Mouse (Mus musculus) thymus, postnatal 10 days (tissue): ENCODE results near the gene Smad6.

Experiments used
- DNase-seq, 2 experiments: peaks; one replicate each; pipeline ENCODE4 v3.0.0; 2021; ENCODE audit warnings: low spot score in 2 of 2

Gene Smad6

DNA sequence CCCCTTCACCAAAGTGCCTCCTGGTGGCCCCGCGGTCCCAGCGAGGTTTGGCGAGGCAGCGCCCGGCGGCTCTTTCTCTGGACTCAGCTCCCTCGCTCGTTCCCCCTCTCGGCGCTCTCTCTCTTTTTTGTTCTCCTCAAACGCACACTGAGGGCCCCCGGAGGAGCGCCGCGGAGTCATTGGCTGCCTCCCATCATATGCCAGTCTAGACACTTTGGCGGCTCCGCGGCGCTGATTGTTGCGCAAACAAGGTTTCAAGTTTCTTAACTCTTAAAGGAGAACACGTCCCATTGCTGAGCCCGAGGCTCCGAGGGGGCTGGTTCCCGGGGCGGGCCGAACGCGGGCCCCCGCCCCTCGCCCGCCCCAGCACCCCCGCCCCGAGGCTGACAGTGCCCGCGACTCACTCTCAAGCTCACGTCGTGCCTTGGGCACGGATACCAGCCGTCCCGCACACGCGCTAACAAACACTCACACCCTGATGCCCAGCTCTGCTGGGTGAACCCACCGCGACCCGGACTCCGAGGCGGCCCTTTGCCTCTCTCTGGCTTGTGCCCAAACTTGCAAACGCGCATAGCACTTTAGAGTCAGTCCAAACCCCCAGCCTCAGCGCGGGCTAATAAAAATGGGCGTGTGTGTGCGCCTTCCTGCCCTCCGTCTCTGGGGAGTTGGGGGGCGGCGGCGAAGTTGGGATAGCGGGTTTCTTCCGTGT lies at the start of gene Smad6:
Gene Smad6 (minus strand): TSS at position 207 of the 709 bp plus-strand sequence.
- DNase-seq, result peak; percentile 60 to 68

DNA sequence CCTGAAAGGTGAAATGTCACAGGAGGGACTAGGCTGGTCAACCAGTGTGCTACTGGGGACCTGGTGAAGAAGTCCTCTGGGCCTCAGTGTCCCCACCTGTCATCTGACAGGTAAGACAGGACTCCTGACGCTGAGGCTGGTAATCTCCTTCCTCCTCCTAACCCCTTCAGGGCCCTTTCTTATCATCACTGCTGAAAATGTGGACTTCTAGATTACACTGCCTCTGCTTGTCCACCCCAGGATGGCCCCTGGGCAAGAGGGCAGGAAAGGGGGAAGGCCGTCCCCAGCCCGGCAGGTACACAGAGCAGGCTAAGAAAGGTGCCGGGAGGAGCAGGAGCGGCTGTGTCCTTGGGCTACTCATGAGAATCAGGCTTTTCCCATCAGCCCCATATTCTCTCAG lies 48.8 kb upstream of the Smad6 start:
- DNase-seq, result no peak

DNA sequence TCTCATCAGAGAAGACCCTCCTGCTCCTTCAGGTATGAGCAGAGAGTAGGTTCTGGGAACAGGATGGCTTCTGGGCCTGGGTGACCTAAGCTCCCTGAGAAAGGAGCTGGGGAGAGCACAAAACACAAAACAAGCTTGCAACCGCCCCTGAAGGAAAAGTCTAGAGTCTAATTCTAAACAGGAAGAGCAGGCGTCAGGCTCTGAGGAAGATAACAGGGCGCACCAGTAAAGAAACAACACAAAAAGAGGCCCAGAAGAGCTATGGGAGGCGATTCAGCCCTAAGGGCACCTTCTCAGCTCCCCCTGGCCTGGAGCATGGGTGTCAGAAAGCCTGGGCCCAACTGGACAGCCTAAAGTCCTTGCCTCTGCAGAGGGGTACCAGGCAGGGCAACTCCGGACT lies 47.3 kb upstream of the Smad6 start:
- DNase-seq, result no peak

GRCm38 (mm10) chr9:64068571-64068970 lies 46.7 kb upstream of the Smad6 start:
- no peak for DNase-seq

DNA sequence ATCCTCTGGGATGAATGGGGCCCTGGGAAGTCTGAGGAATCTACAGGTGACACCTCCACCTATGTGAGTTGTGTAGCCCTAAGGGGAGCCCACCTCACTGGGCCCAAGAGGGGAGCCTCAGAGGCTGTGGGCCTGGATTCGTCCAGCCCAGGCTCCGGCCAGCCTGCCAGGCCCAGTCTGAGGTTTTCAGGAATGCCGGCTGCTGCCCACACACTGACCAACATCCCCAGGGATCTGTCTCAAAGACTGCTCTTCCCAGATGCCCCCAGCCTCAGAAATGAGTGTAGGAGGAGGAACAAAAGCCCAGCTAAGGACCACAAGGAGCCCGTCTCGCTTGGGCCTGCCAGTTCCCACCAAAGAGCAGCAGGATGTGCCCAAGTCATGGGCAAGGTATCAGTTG lies 45.9 kb upstream of the Smad6 start:
- no peak for DNase-seq

DNA sequence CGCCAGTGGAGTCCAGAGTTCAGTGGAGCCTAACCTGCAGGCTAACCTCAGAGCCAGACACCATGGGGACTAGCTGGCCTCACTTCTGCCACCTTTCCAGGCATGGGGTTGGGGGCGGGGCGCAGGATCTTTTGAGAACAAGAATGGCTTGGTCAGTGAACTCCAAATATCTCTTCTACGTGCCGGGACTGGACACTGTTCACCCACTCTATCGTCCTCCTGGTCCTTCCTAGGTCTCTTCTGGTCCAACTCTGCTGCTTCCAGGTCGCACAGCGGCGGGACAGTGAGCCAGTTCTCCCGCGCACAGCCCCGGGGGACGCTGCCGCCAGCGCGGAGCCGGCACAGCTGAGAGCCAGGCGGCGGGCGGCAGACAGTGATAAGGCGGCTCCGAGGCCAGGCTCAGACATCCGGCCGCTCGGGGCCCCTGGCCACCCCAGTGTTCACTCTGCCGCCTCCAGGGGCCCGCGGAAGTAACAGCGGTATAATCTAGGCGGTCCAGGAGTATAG lies 38.2 kb upstream of the Smad6 start:
- peak in 1 of 2 experiments; percentile 17 for DNase-seq

- no peak for DNase-seq
Measured at GRCm38 (mm10) chr9:64057903-64058650, 36.2 kb upstream of the Smad6 start.

GRCm38 (mm10) chr9:64055162-64055561 lies 33.3 kb upstream of the Smad6 start:
- DNase-seq, result no peak

DNA sequence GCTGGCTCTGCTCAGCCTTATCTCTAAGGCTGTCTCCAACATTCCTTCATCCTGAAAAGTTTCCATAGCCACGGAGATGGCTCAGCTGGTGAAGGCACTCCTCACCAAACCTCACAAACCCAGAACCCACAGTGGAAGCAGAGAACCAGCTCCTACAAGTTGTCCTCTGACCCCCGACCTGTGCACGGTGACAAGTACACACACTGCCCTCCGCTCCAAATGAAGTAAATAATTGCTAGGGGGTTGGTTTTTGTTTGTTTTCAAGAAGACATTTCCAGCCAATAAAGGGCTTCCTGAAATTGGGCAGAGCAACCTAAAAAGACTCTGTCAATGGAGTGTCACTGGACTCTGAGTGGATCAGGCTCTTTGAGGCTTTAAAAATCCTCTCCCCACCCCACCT lies 31.9 kb upstream of the Smad6 start:
- no peak for DNase-seq

- DNase-seq, result no peak
Measured at GRCm38 (mm10) chr9:64051241-64051640, 29.4 kb upstream of the Smad6 start.

GRCm38 (mm10) chr9:64050513-64051065 lies 28.7 kb upstream of the Smad6 start:
- no peak for DNase-seq

- peak; percentile 59 to 71 for DNase-seq
Measured at GRCm38 (mm10) chr9:64049471-64050380, 27.9 kb upstream of the Smad6 start.

DNA sequence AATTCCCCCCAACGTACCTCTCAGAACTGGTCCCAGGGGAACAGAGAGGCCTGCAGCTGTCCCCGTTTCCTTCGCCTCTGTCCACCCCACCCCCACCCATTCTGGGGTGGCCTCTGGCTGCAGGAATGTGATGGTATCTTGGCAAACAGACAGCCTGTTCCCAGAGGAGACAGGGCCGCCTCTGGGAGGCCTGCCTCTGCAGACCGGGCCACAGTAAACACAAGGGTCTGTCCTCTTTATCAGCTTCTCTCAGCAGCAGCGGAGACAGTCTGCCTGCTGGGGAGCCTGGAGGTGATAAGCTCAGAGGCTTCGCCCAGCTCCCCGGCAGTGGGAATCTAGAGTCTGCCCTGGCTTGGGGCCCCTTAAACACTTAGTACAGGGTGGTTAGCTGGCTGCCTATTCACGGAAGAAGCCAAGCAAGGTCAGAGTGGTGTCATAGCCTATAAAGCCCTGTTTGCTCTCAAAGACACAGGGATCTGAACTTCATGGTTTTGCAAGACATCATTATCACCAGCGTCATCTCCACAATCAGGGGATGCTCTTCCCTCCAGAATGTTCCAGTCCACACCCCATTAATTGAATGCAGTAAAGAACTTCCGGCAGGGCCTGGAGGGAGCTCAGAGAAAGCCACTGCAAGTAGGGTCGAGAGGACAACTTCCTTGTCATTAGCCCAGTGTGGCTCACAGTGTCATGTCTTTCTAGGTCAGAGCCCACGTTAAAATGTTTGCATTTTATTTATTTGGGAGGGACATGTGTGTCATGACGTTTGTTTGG lies 23.4 kb upstream of the Smad6 start:
- DNase-seq, result no peak

- no peak for DNase-seq
Measured at GRCm38 (mm10) chr9:64044343-64044742, 22.5 kb upstream of the Smad6 start.

DNA sequence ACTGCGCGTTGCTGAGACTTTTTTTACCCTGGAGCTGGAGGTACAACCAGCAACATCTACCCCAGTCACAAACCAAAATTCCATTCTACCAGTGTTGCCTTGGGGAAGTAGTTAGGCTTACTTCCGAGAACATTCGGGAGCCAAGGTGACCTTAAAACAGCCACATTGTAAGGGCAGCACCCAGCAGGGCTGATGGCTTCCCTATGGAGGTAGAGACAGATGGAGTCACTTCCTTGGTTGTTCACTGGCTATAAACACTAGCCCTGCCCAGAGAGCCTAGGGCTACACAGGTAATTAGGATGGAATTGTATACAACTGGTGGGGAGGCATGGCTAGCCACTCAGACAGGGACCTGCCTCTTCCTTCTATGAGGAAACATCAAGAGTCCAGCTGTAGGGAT lies 21.1 kb upstream of the Smad6 start:
- no peak for DNase-seq

GRCm38 (mm10) chr9:64042216-64042615 lies 20.4 kb upstream of the Smad6 start:
- DNase-seq, result no peak

DNA sequence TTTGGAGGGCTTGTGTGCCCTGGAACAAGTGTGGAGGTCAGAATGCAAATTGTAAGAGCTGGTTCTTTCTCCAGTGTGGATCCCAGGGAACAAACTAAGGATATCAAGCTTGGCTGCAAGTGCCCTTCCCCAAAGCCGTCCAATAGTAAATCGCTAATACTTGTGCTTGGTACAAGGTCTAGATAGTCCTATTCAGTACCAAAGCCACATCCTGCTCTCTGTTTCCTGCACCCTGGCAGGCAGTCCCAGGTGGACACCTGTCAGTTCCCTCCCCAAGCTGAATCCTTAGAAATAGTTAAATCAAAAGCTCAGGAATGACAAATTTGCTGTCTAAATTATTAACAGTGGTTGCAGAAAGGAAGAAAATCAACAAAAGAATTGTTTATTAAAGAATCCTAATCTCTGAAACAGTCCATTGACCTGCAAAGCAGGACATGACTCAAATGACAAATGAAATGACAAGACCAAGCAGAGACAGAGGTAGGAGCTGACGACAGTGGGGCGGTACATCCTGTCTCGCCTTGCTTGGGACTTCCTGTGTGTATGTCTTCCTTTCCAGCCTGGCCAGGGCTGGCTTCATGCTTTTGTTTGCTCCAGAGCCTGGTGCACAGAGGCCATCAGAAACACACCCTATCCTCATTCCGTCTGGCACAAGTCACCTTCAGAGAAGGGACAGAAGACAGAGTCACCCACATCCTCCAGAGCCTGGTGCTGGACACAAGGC lies 8.2 kb upstream of the Smad6 start:
- DNase-seq, result peak in 1 of 2 experiments; percentile 29

DNA sequence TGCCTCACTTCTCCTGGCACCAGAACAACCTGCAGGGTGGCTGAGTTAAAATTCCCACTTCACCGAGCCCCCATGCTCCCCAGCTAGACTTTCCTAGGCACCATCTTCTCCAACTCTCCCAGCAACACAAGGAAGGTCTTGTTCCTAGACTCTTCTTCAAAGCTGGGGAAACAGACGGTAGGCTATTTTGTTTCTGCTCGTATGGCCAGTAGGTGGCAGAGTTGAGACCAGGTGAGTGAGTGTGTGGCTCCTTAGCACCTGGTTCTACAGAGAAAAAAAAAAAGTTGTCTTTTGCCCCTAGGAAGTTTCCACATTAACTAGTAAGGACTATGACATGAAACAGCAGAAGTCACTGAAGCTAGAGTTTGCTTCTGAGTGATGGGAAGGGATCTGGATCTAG lies 3.7 kb upstream of the Smad6 start:
- DNase-seq, result peak; percentile 20 to 70

DNA sequence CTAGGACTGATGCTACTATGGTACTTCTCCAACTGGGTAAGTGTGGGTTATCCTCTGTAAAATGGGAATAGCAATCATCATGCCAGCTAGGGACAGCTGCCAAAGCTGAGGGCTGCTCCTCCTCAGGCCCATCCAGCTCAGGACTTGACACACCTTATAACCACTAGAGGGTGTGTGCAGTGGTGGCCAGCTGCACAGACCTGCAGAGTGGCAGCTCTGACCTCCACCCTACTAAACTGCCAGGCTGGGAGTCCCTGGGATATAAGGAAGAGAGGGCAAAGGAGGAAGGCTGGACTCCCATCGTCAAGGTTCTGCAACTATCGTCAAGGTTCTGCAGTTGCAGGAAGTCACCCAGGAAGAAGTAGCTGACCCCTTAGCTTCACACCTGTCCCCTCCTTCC lies 3.1 kb upstream of the Smad6 start:
- no peak for DNase-seq
